Mouse (Mus musculus) CH12F3 (cell line): Measurements from ENCODE around the gene Atxn7l1.

Experiments used
- in situ Hi-C: fragments of 300-500 bp; cut with MboI; formaldehyde crosslinking; loops from 2 replicates; pipeline ENCODE4 v1.14.3; 2020; ENCODE audit warnings: low sequenced_read_pairs

Atxn7l1 gene

DNA sequence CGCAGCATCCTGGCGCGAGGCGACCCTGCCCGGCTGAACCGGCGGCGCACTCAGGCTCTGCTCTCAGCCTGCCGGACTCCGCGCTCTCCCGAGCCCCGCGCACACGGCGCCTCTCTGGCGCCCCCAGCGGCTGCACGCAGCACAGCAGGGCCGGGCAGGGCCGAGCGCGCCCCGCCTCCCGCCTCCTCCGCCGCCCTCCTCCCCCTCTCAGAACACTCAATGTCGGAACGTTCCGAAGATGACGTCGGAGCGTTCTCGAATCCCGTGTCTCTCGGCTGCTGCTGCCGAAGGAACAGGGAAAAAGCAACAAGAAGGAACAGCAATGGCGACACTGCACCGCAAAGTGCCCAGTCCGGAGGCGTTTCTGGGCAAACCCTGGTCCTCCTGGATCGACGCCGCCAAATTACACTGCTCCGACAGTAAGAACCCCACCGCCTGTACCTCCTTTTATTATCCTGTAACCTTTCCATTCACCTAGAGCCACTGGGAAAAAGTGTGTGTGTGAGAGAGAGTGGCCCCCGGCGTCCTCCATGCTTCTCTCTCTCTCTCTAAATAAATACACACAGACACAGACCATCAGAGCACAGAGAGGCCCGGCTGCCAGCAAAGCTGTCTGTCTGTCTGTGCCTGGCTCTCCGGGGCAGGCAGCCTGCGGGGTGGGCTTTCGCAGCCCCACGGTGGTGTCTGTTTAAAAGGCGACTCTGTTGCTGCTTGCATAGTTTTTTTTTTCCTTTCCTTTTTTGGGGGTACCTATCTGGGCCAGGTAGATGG lies at the start of gene Atxn7l1:
Gene Atxn7l1 (plus strand): TSS at position 197 of the 771 bp plus-strand sequence.
- in situ Hi-C loops, result no loop called here

DNA sequence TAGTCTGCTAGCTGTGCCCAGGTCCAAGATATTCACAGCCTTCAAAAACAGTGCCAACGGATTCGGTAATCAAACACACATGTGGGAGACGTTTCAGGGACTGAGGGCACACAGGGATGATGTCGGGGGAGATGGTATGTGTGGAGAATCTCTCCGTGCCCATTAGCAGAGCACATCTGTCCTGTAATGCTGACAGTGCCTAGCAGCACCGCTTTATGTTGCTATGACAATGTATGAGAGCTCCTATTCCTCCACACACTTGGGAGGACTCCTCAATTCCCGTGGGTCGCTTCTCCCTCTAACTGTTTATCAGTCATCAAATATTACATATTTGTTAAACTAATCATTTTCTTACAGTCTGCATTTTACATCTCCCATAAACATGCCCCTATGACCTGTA lies 45.9 kb upstream of the Atxn7l1 start:
- in situ Hi-C loops, result loop anchor here (10.0 kb wide), 1 partner anchor 67 kb away; no protein-coding TSS in a partner anchor

DNA sequence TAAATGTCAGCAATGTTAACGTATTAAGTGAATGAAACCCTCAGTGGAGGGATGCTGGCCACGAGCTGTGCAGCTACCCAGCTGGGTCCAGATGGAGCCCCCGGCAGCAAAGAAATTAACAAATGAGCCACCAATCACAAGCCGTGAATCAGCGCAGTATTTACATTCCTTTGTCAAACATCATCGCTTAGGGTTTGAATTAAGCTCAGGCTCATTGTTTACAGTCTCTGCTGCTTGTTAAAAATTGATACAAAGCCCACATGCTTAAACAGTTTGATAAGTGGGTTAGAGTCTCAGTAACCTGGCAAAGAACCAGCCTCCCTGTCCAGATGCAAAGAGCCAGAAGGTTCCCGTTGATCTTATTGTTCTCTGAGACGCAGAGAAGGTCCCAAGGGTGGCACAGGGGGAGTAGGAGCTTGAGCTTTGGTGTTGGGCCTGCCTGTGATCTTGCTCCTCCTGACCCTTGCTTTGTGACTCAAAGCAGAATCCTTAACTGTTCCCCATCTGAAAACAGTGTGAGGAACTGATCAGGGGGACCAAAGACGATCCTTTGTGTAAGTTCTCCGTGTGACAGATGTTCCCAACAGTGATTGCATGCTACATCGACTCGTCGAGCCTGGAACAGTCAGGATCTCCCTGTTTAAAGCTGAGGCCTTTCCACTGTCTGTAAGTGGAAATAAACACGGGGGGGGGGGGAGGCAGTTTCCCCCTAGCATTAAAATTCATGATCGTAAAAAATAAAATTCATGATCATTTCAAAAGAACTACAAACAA lies 45.0 kb upstream of the Atxn7l1 start:
- in situ Hi-C loops, result loop anchor here (10.0 kb wide), 1 partner anchor 68 kb away; no protein-coding TSS in a partner anchor

DNA sequence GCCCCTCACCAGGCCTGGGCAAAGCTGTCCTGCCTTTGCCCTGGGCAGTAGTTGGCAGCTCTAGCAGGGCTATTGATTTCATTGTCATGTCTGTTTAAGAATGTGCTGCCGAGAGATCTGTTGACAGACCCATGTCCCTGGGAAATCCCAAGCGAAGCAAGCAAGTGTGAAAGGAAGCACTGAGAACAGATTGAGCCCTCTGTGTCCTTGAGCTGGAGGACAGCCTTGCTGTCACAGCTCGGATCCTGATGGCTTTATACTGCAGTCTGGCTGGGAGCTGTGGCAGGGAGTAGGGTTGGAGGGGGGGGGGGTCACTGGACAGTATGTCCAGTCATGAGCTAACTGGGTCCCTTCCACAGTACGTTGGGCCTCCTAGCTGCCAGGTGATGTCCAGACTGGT lies 41.8 kb upstream of the Atxn7l1 start:
- in situ Hi-C loops, result loop anchor here (10.0 kb wide), 1 partner anchor 71 kb away; no protein-coding TSS in a partner anchor

DNA sequence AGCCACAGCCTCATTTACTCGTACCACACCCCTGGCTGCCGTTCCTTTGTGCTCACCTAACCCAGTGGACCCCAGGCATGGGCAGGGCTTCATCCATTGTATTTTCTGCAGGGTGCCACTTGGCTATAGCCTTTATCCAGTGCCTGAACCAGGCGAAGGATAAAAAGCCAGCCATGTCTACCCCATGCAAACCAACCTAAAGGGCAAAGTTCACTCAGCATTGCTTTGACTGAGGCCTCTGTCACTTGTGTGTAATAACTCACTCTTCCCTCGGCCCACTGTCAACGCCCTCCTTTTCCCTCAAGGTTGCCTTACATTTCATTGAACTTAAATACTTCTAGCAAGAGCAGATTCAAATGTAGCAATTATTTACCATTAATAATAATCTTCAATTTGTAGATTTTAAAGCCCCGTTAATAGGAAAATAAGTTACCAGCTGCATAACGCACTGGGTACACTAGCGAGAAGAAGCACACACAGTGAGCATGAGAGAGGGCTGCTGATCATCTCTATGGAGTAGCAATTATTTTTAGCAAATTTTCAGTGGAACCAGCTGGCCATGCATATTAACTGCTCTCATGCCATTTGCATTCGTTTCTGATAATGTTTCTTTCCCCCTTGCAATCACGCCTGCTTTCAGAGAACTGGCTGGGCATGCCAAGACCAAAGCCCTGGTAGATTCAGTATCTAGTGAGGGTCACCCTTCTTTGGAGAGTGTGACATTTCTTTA lies 40.9 kb upstream of the Atxn7l1 start:
- in situ Hi-C loops, result loop anchor here (10.0 kb wide), 1 partner anchor 72 kb away; no protein-coding TSS in a partner anchor

DNA sequence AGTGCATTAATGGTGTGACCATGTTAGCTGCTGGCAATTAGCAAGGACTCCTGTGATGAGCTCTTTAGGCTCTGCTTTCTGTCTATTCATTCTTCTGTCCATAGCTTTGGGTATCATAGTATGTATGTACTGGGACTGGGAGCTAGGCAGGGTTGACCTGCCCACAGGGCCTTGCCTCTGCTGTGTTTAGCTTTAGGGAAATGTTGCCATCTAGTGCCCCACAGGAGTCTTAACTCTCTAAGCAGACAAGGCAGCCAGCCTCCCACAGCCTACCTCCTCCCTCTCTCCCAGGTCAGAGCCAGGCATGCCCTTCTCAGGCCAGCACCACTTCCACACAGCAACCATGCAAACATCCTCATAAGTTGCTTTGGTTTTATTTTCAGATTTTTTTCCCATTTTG lies 38.0 kb upstream of the Atxn7l1 start:
- in situ Hi-C loops, result loop anchor here (10.0 kb wide), 1 partner anchor 75 kb away; no protein-coding TSS in a partner anchor

DNA sequence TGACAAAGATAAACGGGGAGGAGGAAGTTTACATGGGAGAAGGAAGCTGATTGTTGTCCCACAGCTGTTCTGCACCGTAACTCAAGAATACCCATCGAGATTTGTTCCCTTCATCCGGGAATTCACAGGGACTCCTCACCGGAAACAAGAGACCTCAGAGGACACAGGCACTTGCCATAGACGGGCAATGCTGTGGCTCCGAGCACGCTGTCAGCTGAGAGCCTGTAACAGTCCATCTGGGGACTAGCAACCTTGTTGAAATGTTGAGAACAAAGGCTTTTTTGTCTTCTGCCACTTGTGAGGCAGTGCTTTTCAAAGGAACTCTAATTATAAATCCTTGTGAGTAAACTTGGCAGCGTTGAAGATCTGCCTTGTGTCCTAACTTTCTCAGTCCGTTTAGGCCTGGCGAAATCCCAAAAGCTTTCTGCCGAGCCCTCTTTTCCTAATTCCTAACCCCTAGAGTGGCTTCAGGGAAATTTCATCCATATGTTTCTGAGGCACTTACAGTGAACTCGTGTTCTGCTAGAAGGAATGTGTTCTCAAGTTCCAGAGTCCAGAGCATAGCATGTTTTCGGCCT lies 36.5 kb upstream of the Atxn7l1 start:
- in situ Hi-C loops, result no loop called here

DNA sequence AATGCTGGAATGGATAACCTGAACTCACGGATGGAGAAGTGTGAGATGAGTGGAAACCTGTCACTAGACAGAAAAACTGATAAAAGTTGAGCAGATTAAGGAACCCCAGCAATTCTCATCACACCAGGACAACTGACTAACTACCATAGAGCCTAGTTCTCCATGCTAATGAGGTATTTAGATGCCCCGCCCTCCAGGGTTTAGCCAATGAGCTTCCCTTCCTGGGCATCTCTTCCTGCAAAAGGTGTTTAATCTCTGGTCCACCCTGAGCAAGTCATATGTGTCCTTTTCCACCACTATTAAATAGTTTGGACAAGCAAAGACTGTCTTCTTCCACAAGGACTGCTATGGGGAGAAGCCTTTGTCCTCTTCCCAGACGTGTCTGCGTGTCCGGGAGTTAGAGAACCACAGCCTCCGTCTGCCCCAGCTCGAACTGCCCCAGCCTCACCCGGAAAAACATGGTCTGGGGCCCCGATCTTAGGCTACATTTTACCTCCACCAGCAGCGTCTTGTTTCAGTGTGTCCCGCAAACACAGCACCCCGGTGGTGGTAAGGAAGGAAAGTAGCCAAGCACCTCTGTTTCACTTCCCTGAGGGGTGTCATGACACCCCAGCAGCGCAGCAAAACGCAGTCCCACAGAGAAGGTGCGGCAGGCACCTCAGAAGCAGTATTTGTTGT lies 28.7 kb upstream of the Atxn7l1 start:
- in situ Hi-C loops, result no loop called here

DNA sequence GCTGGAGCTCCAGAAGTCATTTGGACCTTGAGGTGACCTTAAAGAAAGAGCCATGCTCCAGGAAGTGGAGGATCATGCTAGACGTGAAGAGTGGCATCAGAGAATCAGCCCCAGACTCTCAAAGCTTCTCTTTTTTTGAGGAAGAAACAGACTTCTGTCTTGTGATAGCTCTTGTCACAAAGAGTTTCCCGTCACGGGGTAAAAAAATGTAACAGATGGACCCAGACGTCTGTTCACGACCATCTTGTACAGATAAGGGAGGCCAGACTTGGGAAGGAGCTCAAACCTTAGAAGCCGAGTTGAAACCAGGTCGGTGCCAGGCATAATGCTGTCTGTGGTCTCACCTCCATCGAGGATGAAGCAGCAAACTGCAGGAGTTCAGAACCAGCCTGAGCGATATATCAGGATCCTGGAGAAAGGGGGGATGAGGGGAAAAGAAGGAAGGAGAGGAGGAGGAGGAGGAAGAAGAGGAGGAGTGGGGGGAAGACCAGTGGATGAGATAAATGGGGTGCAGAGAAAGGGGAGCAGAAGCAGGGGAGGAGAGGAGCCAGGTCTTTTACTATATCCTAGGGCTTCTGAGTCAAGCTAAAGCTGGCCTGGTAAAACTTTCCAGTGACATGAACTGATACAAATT lies 21.8 kb upstream of the Atxn7l1 start:
- in situ Hi-C loops, result no loop called here

DNA sequence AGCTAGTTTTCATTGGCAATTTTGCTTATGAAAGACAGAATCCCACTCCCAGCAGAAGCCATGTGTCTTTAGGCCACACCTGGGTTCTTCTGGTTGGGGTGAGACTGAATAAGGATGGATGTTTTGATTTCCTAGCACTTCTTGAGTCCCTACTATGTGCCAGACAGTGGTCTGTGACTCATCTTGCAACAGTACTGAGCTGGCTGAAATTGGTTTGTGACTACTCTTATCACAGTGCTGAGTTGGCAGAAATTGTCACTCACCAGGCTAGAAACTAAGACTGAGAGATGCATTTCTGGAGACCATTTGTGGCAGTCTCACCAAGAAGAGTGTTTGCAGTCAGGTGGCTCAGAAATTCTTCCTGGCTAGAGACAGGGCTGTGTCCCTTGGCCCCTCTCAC lies 21.2 kb upstream of the Atxn7l1 start:
- in situ Hi-C loops, result no loop called here

DNA sequence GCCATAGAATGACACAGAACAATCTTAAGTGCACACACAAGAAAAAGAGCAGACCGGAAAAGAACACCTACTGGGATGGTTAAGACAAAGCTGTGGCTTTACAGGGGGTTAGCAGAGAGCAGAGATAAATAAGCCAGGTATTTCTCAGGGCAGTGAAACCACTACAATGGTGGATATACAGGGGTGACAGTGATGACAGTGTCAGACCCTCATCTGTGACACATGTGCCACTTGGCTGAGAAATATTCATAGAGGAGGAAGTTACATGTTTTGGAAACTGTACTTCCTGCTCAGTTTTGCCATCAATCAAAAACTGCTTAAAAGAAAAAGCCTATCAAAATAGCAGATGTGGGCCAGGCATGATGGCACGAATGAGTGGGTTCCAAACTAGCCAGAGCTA lies 19.4 kb upstream of the Atxn7l1 start:
- in situ Hi-C loops, result no loop called here

DNA sequence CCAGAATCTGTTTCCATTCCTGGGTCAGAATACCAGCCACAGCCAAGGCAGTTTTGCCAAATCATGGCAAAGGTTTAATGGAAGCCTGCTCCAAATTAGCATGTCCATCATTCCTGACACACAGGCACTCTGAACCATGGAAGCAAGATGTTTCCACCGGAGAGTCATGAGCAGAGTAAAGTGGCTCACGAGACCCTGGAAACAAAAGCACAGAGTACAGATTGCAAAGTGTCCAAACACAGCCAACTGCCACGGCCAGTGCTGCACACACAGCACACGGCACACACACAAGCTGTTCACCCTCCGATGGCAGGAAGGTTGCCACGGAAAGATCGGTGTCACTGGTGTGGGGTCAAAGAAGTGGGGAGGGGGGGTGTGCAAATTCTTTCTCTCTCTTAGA lies 18.8 kb upstream of the Atxn7l1 start:
- in situ Hi-C loops, result no loop called here

DNA sequence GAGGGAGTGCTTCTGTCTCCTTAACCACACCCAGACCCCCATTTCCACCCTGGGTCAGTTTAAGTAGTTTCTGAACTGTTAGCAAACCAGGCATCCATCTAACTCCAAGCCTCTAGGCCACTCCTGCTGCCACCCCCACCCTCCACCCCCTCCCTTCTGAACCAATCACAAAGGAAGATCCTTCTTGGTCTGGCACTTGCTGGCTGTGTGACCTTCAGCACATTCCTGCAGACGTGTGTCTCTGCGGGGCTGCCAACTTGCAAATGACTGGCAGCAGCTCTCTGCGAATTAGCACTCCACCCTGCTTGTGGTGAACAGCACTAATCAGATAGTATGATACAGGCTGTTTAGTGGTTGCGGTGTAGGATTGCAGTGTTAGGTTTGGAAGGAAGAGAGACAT lies 18.1 kb upstream of the Atxn7l1 start:
- in situ Hi-C loops, result no loop called here

DNA sequence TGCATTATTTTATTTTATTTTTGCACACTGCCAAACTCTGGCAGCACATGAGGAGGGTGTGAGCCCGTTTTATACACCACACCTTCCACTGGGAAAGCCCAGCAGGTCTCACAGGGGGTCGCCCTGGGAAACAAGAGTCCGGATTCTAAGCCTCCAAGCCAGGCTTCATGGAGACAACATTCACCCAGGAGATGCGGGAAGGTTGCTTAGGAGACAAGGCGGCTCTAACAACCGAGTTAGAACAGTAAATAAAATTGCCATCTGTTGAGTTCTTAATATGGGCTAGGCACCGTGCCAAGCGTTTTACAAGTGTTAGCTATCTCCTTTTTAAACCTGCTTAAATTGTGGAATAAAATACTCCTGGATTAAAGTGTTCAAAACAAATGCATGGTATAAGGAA lies 17.1 kb upstream of the Atxn7l1 start:
- in situ Hi-C loops, result no loop called here

DNA sequence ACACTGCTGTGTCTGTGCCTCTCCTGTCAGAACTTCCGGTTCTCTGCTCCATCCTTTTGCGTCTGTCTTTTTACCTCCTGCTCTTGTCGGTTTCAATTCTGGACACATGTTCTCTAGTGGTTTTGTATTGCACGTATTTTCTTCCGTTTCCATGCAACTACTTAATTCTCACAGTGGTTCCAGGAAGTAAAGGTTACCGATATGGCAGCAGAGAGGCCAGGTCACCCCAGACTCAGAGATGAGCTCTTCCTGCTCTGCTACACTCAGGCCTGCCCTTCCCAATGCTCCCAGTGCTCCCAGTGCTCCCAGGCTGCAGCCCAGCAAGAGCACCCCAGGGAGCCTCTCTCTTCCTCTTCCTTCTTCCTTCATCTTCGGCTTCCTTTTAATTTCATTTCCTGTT lies 15.7 kb upstream of the Atxn7l1 start:
- in situ Hi-C loops, result no loop called here

DNA sequence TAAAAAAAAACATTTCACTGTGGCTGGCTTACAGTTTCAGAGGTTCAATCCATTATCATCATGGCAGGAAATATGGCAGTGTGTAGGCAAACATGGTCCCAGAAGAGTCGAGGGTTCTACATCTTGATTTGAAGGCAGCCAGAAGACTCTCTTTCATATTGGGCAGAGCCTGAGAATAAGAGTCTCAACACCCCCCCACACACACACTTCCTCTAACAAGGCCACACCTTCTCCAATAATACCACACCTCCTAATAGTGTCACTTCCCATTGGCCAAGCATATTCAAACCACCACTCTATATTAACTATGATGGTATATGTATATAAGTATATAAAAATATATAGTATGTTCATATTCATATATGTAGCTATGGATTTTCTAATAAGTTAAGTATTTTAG lies 9.6 kb upstream of the Atxn7l1 start:
- in situ Hi-C loops, result no loop called here

DNA sequence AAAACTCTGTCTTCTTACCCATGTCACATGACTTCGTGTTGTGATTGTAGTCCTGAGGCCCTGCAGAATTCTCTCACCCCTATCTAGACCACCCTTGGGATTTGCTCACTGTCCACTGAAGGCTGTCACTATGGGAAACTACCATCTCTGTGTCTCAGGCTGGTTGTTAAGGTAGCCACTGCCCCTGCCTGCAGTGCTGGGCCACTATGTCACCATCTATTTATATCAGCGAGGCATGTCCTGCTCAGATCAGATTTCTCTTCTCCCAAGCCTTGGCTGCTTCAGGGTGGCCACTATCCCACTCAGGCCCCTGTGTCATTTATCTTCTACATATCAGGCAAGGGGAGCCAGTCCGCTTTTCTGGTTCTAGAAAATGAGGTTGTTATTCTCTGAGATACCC lies 8.4 kb upstream of the Atxn7l1 start:
- in situ Hi-C loops, result no loop called here

DNA sequence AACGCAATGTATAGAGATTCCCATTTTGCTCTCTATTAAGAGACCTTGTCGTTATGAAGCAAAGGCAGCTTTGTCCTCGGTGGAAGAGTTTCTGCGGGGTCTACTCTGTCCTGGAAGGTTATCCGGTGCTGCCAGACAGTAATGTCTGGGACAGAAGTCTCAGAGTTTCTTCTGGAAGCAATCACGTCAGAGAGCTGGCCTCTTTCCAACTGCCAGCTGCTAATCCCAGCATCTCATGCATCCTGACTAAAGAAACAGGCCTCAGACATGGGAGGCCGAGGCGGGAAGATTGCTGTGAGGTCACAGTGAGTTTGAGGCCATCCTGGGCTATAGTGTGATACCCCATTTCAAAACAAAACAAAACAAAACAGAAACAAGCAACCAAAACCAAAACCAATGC lies 3.0 kb upstream of the Atxn7l1 start:
- in situ Hi-C loops, result no loop called here

DNA sequence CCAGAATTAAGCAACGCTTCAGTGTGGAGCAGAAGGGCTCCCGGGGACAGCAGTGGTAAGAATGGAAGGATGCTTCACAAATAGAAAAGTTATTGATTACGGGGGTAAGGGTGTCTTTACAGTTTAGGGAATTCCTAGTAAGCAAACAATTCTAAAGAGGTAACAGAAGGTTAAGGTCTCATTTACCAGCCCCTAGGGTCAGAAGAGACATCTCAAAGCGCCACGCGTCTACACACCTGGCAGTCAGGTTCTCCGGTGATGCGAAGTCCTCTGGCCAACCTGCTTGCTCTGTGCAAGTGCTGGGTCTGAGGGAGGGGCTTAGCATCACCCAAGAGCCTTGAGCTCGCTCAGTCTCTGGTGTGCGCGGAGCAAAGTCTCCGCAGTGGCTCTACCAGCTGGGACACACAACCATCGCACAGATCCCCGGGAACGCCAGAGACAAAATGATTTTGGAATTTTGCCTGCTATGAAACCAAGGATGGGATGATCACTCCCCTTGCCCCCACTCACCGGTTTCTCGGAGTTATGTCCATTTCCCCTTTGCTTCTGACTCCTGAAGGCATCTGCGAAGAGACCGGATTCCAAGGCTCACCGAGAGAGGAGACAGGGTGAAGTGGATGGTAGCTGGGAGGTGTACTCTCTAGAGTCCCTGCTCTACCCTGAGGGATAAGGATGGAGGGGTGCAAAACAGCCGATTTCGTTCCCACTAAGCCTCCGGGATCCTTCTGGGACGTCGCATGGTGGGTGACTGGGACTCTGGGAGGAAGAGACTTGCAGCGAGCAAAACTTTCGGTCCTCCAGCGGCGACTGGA lies 665 bp upstream of the Atxn7l1 start:
- in situ Hi-C loops, result no loop called here
